Mouse (Mus musculus): Measurements from ENCODE around the gene Ttll8. TPM values are rescaled to one million over a fixed set of nuclear protein-coding genes. Genes with fewer than 3 reads are reported as not detected.

Ttll8 gene
- 0.03 TPM in 2 replicates for polyA plus RNA-seq (2012; rRNA removed)

- DNase-seq: peak; percentile 37
- Histone ChIP-seq H3K36me3 (ENCODE audit: control insufficient read depth, insufficient read depth, low read length) (no peaks in the 10 kb centered on the region), H3K4me1 (ENCODE audit: control insufficient read depth, insufficient read depth, low read length) (no peaks in the 10 kb centered on the region), H3K4me3 (ENCODE audit: insufficient read depth, low read depth, low read length) (peak within 1 kb of the TSS; percentile 24; the same call in 1 of the 2 replicates), H3K27me3 (replicated peaks; ENCODE audit: control insufficient read depth, insufficient read depth, low read length) (no peaks in the 10 kb centered on the region), H3K27ac (ENCODE audit: insufficient read depth, low read depth, low read length) (no peak within 1 kb of the TSS)
- TF ChIP-seq CTCF (conservative IDR thresholded peaks at IDR 0.05; ENCODE audit: insufficient read depth, insufficient read length, low read depth, low read length) (no peak), POLR2A (IDR thresholded peaks at IDR 0.05; ENCODE audit: low read depth, low read length) (no peak)
- 4% methylated on average over 53 of the region's 53 CpGs for WGBS
Observed at GRCm38 (mm10) chr15:88954368-88955072, at the start of gene Ttll8. Gene Ttll8 (minus strand): TSS chr15:88954418.

DNA sequence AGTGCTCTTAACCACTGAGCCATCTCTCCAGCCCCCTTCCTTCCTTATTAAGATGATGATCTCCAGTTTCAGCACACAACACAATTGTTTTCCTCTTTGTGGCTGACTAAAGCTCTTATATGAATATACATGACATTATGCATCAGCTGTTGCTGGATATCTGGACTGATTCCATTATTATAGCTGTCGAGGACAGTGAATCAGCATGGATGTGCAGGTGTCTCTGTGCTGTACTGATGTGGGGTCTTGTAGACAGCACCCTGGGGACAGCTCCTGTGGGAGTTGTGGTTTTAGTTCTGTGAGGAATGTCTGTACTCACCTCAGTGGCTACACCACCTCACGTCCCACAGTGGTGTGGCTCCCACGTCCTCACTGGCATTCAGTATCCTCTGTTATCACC lies 47.0 kb upstream of the Ttll8 start:
- H3K27ac ChIP-seq (ENCODE audit: insufficient read depth, low read depth, low read length): no peak overlapping the region
- no peaks in the 10 kb centered on the region for H3K36me3 ChIP-seq (ENCODE audit: control insufficient read depth, insufficient read depth, low read length)
- no peaks in the 10 kb centered on the region for H3K27me3 ChIP-seq (replicated peaks; ENCODE audit: control insufficient read depth, insufficient read depth, low read length)
- DNase-seq: no peak
- TF ChIP-seq CTCF (conservative IDR thresholded peaks at IDR 0.05; ENCODE audit: insufficient read depth, insufficient read length, low read depth, low read length): no peak
- TF ChIP-seq POLR2A (IDR thresholded peaks at IDR 0.05; ENCODE audit: low read depth, low read length): no peak
- WGBS: 70% methylated on average over 3 of the region's 3 CpGs
- no peaks in the 10 kb centered on the region for H3K4me1 ChIP-seq (ENCODE audit: control insufficient read depth, insufficient read depth, low read length)
- no peak overlapping the region for H3K4me3 ChIP-seq (ENCODE audit: insufficient read depth, low read depth, low read length)

DNA sequence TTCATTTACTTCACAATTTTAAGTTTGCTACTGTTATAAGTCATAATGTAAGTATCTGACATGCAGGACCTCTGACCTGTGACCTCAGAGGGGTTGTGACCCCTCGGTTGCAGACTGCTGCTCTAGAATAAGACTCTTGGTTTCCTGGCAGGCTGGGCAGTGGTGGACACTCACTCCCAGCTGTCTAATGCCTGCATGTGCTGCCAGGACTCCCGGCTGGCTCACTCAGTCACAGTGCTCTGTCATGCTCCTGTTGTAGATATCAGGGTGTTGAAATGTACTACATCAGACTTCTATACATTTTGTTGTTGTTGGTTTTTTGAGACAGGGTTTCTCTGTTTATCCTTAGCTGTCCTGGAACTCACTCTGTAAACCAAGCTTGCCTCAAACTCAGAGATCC lies 46.1 kb upstream of the Ttll8 start:
- TF ChIP-seq CTCF (conservative IDR thresholded peaks at IDR 0.05; ENCODE audit: insufficient read depth, insufficient read length, low read depth, low read length): no peak
- DNase-seq: no peak
- Histone ChIP-seq H3K27ac (ENCODE audit: insufficient read depth, low read depth, low read length) (no peak overlapping the region), H3K36me3 (ENCODE audit: control insufficient read depth, insufficient read depth, low read length) (no peaks in the 10 kb centered on the region), H3K4me1 (ENCODE audit: control insufficient read depth, insufficient read depth, low read length) (no peaks in the 10 kb centered on the region), H3K27me3 (replicated peaks; ENCODE audit: control insufficient read depth, insufficient read depth, low read length) (no peaks in the 10 kb centered on the region), H3K4me3 (ENCODE audit: insufficient read depth, low read depth, low read length) (no peak overlapping the region)
- 67% methylated on average over 2 of the region's 2 CpGs for WGBS

- no peak overlapping the region for H3K4me3 ChIP-seq (ENCODE audit: insufficient read depth, low read depth, low read length)
- H3K27me3 ChIP-seq (replicated peaks; ENCODE audit: control insufficient read depth, insufficient read depth, low read length): no peaks in the 10 kb centered on the region
- peak; percentile 2 for DNase-seq
- H3K27ac ChIP-seq (ENCODE audit: insufficient read depth, low read depth, low read length): no peak overlapping the region
- H3K4me1 ChIP-seq (ENCODE audit: control insufficient read depth, insufficient read depth, low read length): no peaks in the 10 kb centered on the region
- WGBS: 79% methylated on average over 2 of the region's 2 CpGs
- no peak for TF ChIP-seq POLR2A (IDR thresholded peaks at IDR 0.05; ENCODE audit: low read depth, low read length)
- peak; percentile 57 for TF ChIP-seq CTCF (conservative IDR thresholded peaks at IDR 0.05; ENCODE audit: insufficient read depth, insufficient read length, low read depth, low read length)
- no peaks in the 10 kb centered on the region for H3K36me3 ChIP-seq (ENCODE audit: control insufficient read depth, insufficient read depth, low read length)
Observed at GRCm38 (mm10) chr15:88999124-88999523, 44.9 kb upstream of the Ttll8 start.

GRCm38 (mm10) chr15:88998636-88999035 lies 44.4 kb upstream of the Ttll8 start:
- Histone ChIP-seq H3K4me1 (ENCODE audit: control insufficient read depth, insufficient read depth, low read length) (no peaks in the 10 kb centered on the region), H3K36me3 (ENCODE audit: control insufficient read depth, insufficient read depth, low read length) (no peaks in the 10 kb centered on the region), H3K27me3 (replicated peaks; ENCODE audit: control insufficient read depth, insufficient read depth, low read length) (no peaks in the 10 kb centered on the region), H3K4me3 (ENCODE audit: insufficient read depth, low read depth, low read length) (no peak overlapping the region), H3K27ac (ENCODE audit: insufficient read depth, low read depth, low read length) (no peak overlapping the region)
- DNase-seq: no peak
- 76% methylated on average over 8 of the region's 8 CpGs for WGBS
- TF ChIP-seq POLR2A (IDR thresholded peaks at IDR 0.05; ENCODE audit: low read depth, low read length): no peak

GRCm38 (mm10) chr15:88989236-88989635 lies 35.0 kb upstream of the Ttll8 start:
- DNase-seq: peak; percentile 10
- no peaks in the 10 kb centered on the region for H3K27me3 ChIP-seq (replicated peaks; ENCODE audit: control insufficient read depth, insufficient read depth, low read length)
- no peak overlapping the region for H3K27ac ChIP-seq (ENCODE audit: insufficient read depth, low read depth, low read length)
- no peaks in the 10 kb centered on the region for H3K4me1 ChIP-seq (ENCODE audit: control insufficient read depth, insufficient read depth, low read length)
- H3K36me3 ChIP-seq (ENCODE audit: control insufficient read depth, insufficient read depth, low read length): no peaks in the 10 kb centered on the region
- no peak overlapping the region for H3K4me3 ChIP-seq (ENCODE audit: insufficient read depth, low read depth, low read length)
- TF ChIP-seq POLR2A (IDR thresholded peaks at IDR 0.05; ENCODE audit: low read depth, low read length): no peak
- no peak for TF ChIP-seq CTCF (conservative IDR thresholded peaks at IDR 0.05; ENCODE audit: insufficient read depth, insufficient read length, low read depth, low read length)
- 31% methylated on average over 2 of the region's 2 CpGs for WGBS

DNA sequence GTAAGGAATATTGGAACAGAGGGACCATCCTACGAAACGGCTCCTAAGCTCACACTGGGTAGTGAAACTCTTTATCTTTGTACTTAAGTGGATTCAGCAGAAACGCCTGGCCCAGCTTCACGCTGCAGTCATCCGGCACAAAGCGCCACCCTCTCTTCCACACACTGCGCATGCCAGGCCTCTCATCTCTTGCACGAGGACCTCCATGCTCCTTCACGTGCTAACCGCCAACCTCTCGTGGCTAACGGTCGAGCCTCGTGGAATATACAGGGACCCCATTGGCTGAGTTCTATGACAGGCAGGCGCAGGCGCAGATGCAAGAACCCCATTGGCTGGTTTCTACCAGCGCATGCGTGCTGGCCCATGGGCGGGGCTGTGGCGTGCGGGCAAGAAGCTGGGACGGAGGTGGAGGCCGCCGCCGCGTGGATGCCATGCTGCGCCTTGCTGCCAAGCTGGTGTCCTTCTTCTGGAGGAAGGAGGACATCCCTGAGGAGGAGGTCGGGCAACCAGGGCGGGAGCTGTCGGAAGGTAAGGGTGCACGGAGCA lies 28.4 kb upstream of the Ttll8 start, which contains the start of gene Mov10l1:
Mov10l1 (plus strand) TSS at position 376 of the 546 bp plus-strand sequence.
- 92% methylated on average over 31 of the region's 31 CpGs for WGBS
- no peaks in the 10 kb centered on the region for H3K36me3 ChIP-seq (ENCODE audit: control insufficient read depth, insufficient read depth, low read length)
- DNase-seq: no peak
- no peak for TF ChIP-seq CTCF (conservative IDR thresholded peaks at IDR 0.05; ENCODE audit: insufficient read depth, insufficient read length, low read depth, low read length)
- H3K27me3 ChIP-seq (replicated peaks; ENCODE audit: control insufficient read depth, insufficient read depth, low read length): no peaks in the 10 kb centered on the region
- no peak within 1 kb of the TSS for H3K27ac ChIP-seq (ENCODE audit: insufficient read depth, low read depth, low read length)
- H3K4me1 ChIP-seq (ENCODE audit: control insufficient read depth, insufficient read depth, low read length): no peaks in the 10 kb centered on the region
- no peak within 1 kb of the TSS for H3K4me3 ChIP-seq (ENCODE audit: insufficient read depth, low read depth, low read length)

Data from kidney, adult 2 months (tissue).